Mouse (Mus musculus): Measurements from ENCODE around the gene Ddx56.

The Ddx56 gene

GRCm38 (mm10) chr11:6267320-6268254, at the start of gene Ddx56:
Ddx56 (minus strand) TSS chr11:6267772.
- DNase-seq (ENCODE audit: low spot score in 2 of 2): peak; percentile 85 to 90

DNA sequence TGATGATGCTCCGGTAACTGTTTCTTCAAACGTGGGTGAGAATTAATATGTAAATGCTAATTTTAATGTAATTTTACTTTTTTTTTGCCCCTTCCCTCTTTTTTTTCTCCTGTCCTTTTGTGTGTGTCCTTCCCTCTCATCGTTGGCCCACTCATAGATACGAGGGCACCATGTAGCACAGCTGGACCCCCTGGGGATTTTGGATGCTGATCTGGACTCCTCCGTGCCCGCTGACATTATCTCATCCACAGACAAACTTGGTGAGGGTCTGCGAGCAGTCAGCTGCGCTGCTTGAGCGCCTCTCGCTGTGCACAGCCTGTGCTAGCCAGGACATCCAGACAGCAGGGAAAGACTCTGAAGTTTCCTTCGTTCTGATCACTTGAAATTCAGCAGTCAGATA, 49.2 kb upstream of the Ddx56 start:
- no peak for DNase-seq (ENCODE audit: low spot score in 2 of 2)

DNA sequence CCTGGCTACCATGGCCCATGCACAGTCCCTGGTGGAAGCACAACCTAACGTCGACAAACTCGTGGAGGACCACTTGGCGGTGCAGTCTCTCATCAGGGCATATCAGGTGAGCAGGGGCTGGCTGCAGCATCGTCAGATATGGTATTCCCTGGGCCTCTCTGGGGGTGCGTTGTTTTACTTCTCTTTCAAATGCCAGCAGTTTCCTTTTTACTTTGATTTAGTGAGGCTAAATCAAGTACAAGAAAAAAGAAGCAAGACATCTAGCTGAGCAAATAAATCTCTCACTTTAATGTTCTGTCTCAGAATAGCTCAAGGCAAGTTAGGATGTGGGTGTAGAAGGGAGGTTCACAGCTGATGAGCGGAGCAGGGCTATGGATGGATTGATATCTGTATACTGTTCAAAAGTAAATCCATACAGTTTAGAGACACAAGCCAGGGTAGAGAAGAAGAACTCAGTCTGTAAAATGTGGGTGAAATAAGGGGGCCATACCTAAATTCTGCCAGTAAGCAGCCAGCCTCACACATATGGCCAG, 46.4 kb upstream of the Ddx56 start:
- DNase-seq (ENCODE audit: low spot score in 2 of 2): no peak

- no peak for DNase-seq (ENCODE audit: low spot score in 2 of 2)
Measured at GRCm38 (mm10) chr11:6308181-6308580, 40.6 kb upstream of the Ddx56 start.

DNA sequence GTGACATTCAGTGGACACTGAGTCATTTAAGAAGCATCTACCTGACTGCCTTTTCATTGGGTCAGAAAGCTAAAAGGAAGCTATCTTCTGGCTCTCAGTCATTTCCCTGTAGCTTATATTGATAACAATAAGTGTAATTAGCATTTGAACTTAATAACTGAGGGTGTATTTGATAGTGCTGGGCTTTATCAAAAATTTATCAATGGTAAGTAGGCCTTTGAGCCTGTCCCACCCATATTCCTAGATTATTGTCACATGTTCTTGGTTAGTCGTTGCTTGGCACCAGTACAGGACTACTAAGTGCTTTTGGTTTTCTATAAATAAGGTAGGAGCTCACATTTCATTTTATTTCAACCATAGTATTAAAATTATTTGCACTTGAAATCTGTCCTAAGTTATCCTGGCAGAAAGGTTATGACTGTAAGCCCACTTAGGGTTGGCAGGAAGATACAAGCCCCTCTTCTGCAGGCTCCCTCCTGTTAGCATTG, 38.4 kb upstream of the Ddx56 start:
- no peak for DNase-seq (ENCODE audit: low spot score in 2 of 2)

- DNase-seq (ENCODE audit: low spot score in 2 of 2): no peak
Measured at GRCm38 (mm10) chr11:6302793-6303192, 35.2 kb upstream of the Ddx56 start.

- no peak for DNase-seq (ENCODE audit: low spot score in 2 of 2)
Measured at GRCm38 (mm10) chr11:6299435-6299834, 31.9 kb upstream of the Ddx56 start.

DNA sequence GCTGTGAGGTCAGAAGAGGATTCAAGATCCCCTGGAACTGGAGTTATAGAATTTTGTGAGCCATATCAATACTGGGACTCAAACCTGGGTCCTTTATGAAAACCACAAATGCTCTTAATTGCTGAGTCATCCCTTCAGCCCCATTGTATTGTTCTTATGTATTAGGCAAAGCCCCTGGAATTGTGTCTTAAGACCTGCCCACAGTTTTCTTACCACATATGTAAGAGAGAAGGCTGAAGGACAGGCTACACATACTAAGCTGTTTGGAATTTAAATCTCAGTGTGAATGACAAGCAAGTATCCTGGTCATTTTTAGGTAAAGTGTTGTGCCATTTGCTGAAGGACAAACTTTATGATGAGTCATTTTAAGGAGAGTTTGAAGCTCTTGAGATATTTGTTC, 28.5 kb upstream of the Ddx56 start:
- DNase-seq (ENCODE audit: low spot score in 2 of 2): no peak

GRCm38 (mm10) chr11:6294632-6295031, 27.1 kb upstream of the Ddx56 start:
- no peak for DNase-seq (ENCODE audit: low spot score in 2 of 2)

DNA sequence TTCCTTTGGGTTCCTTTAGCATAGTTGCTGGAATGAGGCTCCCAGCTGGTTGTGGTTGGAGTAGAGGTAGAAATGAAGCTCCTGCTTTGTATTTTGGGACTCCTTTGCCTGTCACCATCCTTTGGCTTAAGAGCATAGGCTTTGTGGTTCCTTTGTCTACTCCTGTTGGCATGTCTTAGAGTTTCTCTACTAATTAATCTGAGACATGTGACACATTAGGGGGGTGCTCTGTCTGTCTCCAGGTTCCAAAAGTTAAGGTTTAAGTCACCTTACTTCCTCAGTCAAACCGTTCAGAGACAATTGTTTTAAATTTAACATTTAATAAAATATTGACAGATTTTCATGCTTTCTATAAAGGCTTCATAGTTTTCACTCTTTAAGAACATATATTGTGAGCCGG, 26.0 kb upstream of the Ddx56 start:
- no peak for DNase-seq (ENCODE audit: low spot score in 2 of 2)

DNA sequence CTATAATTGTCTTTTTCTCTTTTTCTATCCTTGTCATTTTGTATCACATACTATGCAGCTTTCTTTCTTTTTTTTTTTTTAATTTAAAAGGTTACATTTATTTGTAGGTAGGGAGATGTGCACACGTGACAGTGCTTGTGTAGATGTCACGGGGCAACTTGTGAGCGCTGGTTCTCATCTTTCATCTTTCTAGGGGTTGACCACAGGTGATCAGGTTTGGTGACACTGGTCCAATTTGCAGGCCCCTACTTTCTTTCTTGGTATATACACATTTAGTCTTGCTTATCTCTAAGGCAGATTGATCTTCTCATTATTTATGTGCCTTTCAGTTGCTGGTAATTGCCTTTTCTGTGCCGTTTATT, 25.4 kb upstream of the Ddx56 start:
- no peak for DNase-seq (ENCODE audit: low spot score in 2 of 2)

GRCm38 (mm10) chr11:6292116-6292987, 24.8 kb upstream of the Ddx56 start:
- peak; percentile 53 to 65 for DNase-seq (ENCODE audit: low spot score in 2 of 2)

DNA sequence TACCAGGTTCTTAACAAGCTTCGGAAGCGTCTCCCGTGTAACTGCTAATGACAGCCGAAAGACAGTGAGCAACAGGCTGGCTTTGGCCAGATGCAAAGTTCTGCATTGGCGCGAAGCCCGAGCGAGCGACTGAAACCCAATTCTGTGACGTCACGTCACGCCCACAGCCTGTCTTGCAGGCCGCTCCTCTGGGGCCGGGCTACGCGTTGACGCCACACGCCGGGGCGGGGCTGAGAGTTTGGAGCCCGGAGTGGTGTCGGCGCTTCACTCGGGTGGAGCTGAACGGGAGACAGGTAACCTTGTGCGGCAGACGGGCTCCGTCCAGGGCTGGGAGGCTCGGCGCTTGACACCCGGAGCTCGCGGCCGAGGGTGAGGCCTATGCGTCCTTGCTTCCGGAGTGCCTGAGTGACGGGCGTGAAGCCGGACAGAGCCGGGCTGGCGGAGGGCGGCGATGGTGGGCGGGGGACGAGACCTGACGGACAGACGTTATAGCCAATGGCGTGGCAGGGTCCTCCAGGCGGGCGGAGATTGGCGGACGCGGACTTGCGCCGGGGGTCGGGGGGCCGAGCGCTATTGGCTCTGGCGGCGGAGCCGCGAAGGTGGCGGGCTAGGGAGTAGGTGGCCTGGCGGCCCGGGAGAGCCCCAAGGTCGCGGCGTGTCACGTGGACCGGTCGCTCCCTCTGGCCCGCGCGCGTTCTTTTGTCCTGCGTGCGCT, 24.0 kb upstream of the Ddx56 start, which contains the start of gene Ogdh:
TSS of gene Ogdh (plus strand) at position 233 of the 715 bp plus-strand sequence.
- peak; percentile 99 for DNase-seq (ENCODE audit: low spot score in 2 of 2)

- no peak for DNase-seq (ENCODE audit: low spot score in 2 of 2)
Measured at GRCm38 (mm10) chr11:6290883-6291282, 23.3 kb upstream of the Ddx56 start.

DNA sequence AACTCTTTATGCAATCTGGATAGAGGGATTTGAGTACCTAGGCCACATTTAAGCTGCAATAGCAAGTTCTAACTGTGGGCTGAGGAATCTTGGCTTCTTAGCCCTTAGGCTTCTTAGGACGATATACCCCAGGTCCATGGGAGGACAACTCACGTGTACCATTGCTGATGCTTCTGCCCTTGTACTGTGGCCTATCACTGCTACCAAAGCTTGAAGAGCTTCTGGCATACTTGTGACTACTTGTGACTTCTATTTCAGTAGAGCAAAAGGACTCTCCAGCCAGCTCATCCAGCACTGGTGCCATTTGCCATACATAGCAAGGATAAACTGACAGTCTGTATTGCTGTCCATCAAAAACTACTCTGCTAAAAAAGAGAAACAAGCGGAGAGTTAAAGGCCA, 22.6 kb upstream of the Ddx56 start:
- DNase-seq (ENCODE audit: low spot score in 2 of 2): no peak

- DNase-seq (ENCODE audit: low spot score in 2 of 2): no peak
Measured at GRCm38 (mm10) chr11:6282940-6283339, 15.4 kb upstream of the Ddx56 start.

GRCm38 (mm10) chr11:6276466-6276865, 8.9 kb upstream of the Ddx56 start:
- DNase-seq (ENCODE audit: low spot score in 2 of 2): no peak

GRCm38 (mm10) chr11:6275094-6275484, 7.5 kb upstream of the Ddx56 start:
- no peak for DNase-seq (ENCODE audit: low spot score in 2 of 2)

DNA sequence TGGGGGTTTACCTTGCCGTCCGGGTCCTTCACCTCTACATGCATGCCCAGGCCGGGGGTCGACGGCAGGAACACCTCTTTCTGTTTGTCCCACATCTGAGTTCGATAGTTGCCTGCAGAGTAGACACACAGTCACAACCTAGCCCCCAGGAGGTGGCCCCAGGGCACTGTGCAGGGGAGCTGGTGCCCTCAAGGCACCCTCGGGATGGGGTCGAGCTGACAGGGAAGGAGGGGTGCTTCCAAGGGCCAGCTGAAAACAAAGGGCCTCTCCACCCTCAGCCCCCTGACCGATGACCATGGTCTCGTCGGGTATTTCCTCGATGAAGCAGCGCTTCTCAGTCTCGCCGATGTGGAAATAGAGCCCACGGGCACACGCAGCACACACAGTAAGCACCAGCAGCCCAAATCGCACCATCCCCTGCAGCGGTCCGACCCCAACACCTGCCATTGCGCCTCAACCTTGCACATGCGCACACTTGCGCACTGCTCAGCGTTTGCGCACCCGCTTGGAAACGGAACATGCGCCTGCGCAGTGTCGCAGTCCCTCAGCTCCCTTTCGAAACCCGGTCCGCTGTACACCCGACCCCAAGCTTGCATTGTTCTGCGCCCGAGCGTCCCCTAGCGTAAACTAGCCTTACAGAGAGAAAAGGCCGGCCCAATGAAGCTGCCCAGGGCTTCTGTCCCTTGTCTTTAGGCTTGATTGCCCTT, 7.0 kb upstream of the Ddx56 start, which contains the start of gene Tmed4:
TSS of gene Tmed4 (minus strand) at position 484 of the 707 bp plus-strand sequence.
- DNase-seq (ENCODE audit: low spot score in 2 of 2): peak; percentile 96 to 99

- DNase-seq (ENCODE audit: low spot score in 2 of 2): no peak
Measured at GRCm38 (mm10) chr11:6273607-6274006, 6.0 kb upstream of the Ddx56 start.

- no peak for DNase-seq (ENCODE audit: low spot score in 2 of 2)
Measured at GRCm38 (mm10) chr11:6266621-6267020, 951 bp downstream of the Ddx56 start.

Data from thymus, postnatal 10 days (tissue).